Mouse (Mus musculus) intestine, embryonic 15.5 days (tissue): ENCODE data around the gene Traf3ip3. TPM values are rescaled to one million over a fixed set of nuclear protein-coding genes. Genes with fewer than 3 reads are reported as not detected.

ENCODE experiments used
- ATAC-seq: fragments of 200-750 bp; cut with Nextera tagmentation; 2 replicates; pipeline ENCODE4 v1.8.0; 2017; ENCODE audit warnings: moderate TSS enrichment, moderate library complexity
- H3K27ac ChIP-seq: fragments of 300-500 bp; sonication (generic); 2 replicates; pipeline ENCODE4 v1.5.1; 2015; ENCODE audit warnings: mild to moderate bottlenecking, inconsistent platforms
- H3K27me3 ChIP-seq: fragments of 300-500 bp; sonication (generic); replicated peaks from 2 replicates; pipeline ENCODE4 v1.6.1; 2015; ENCODE audit warnings: inconsistent platforms
- H3K36me3 ChIP-seq: fragments of 300-500 bp; sonication (generic); 2 replicates; pipeline ENCODE4 v1.6.1; 2015; ENCODE audit warnings: inconsistent platforms
- H3K4me1 ChIP-seq: fragments of 300-500 bp; sonication (generic); replicated peaks from 2 replicates; pipeline ENCODE4 v1.6.1; 2015; ENCODE audit warnings: inconsistent platforms
- H3K4me2 ChIP-seq: fragments of 300-500 bp; sonication (generic); replicated peaks from 2 replicates; pipeline ENCODE4 v1.6.1; 2015; ENCODE audit warnings: mild to moderate bottlenecking, inconsistent platforms
- H3K4me3 ChIP-seq: fragments of 300-500 bp; sonication (generic); replicated peaks from 2 replicates; pipeline ENCODE4 v1.5.1; 2015; ENCODE audit warnings: inconsistent platforms
- H3K9ac ChIP-seq: fragments of 300-500 bp; sonication (generic); 2 replicates; pipeline ENCODE4 v1.6.1; 2015; ENCODE audit warnings: inconsistent platforms
- H3K9me3 ChIP-seq: fragments of 300-500 bp; sonication (generic); 2 replicates; pipeline ENCODE4 v1.6.1; 2016; ENCODE audit warnings: inconsistent platforms
- WGBS: fragments of 180-500 bp; shearing (Covaris S2); methylation state at CpG from one replicate; pipeline ENCODE4 v1.1.7; 2015; 5-methylcytosine and 5-hydroxymethylcytosine counted together
- polyA plus RNA-seq: library from polyadenylated mRNA; unstranded; fragments of >200 nt; fragmentation: Nextera tagmentation; extraction: Ambion mirVana; gene quantifications from 2 replicates; pipeline ENCODE4 v1.2.1, GENCODE M21; 2015

Gene Traf3ip3
- polyA plus RNA-seq, 1 experiment from 2014 or later, result 3.8 TPM

DNA sequence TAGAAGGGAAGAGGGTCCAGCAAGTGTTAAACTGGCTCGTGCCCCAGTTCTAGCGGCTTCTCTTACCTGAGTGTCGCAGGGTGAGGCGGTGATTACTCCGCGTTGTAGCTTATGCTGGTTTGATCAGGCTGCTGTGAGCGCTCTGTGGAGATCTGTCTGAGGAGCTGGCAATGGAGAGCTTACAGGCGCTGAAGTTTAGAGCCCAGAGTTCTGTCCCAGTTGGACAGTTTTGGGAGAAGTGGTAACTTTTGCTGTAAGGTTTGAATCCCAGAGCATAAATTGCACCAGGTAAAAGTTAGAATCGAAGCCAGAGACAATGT is 27.7 kb downstream of the Traf3ip3 start:
- H3K9ac ChIP-seq, result peak overlapping the region; percentile 77
- WGBS, result 16% methylated on average over 9 of the region's 9 CpGs
- no peak for ATAC-seq
- H3K4me1 ChIP-seq, result peaks cover 24% of the 10 kb centered on the region
- peak overlapping the region; percentile 84 for H3K27ac ChIP-seq
- H3K36me3 ChIP-seq, result no peaks in the 10 kb centered on the region
- H3K9me3 ChIP-seq, result no peaks in the 10 kb centered on the region
- H3K4me3 ChIP-seq, result peak overlapping the region; percentile 62
- peak overlapping the region; percentile 74 for H3K4me2 ChIP-seq
- no peaks in the 10 kb centered on the region for H3K27me3 ChIP-seq

DNA sequence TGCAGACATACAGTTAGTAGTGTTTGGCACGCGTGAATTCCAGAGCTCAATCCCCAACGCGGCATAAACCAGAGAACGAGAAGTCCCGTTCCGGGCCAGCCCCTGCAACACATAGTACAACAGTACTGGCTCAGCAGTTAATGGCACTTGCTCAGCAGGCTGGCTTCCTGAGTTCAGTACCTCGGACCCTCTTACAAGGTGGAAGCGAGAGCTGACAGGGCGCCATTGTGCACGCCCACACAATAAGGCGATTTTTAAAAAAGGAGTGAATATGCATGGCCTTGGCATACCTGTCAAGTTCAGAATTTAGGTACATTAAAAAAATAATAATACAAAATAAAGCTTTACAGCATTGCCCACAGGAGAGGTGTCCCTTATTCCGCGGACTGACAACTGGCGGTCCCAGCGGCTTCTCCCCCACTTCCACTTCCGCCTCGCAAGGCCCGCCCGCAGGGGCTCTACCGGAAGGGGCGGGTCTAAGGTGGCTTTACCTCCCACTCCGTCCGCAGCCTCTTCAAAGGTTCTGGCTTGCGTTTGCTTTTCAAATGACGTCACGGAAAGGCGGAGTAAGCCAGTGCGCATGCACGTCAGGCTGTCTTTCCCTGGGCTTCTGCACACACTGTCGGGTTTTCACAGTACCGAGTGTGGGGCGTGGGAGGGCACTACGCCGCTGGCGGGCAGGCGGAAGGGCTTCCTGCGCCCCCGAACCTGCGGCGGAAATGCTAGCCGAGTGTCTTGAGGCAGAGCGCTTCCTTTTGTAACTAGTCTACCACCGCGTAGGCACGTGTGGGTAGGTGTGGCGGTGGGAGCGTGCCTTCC is 28.3 kb downstream of the Traf3ip3 start:
- H3K4me1 ChIP-seq, result peaks cover 24% of the 10 kb centered on the region
- no peaks in the 10 kb centered on the region for H3K36me3 ChIP-seq
- no peaks in the 10 kb centered on the region for H3K27me3 ChIP-seq
- H3K9me3 ChIP-seq, result no peaks in the 10 kb centered on the region
- H3K4me2 ChIP-seq, result peak overlapping the region; percentile 74
- H3K4me3 ChIP-seq, result peak overlapping the region; percentile 62
- WGBS, result under 1% methylated on average over 48 of the region's 48 CpGs
- peak overlapping the region; percentile 77 for H3K9ac ChIP-seq
- peak; percentile 97 for ATAC-seq
- H3K27ac ChIP-seq, result peak overlapping the region; percentile 84

DNA sequence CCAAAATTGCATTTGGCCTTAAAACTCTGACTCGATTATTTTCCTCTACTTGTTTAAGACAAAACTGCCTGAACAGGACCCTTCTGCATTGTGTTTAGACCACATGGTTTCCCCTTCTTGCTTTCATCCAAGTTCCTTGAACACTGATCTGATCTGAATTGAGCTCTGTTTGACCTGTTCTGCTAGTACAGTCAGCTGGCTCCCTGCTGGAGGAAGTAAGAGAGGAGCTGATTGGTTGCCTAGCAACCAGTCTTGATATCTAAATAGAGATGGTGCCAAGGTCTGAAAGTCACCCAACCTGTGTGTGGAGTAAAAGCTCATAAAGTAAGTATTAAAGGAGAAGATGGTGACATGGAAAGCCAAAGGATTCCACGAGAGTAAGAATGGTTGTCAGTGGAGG is 31.6 kb downstream of the Traf3ip3 start:
- Histone ChIP-seq H3K4me1 (peaks cover 22% of the 10 kb centered on the region), H3K27ac (no peak overlapping the region), H3K9ac (no peak overlapping the region), H3K9me3 (no peaks in the 10 kb centered on the region), H3K36me3 (no peaks in the 10 kb centered on the region), H3K4me2 (no peak overlapping the region), H3K27me3 (no peaks in the 10 kb centered on the region), H3K4me3 (no peak overlapping the region)
- 53% methylated on average over 2 of the region's 2 CpGs for WGBS
- peak; percentile 53 for ATAC-seq

DNA sequence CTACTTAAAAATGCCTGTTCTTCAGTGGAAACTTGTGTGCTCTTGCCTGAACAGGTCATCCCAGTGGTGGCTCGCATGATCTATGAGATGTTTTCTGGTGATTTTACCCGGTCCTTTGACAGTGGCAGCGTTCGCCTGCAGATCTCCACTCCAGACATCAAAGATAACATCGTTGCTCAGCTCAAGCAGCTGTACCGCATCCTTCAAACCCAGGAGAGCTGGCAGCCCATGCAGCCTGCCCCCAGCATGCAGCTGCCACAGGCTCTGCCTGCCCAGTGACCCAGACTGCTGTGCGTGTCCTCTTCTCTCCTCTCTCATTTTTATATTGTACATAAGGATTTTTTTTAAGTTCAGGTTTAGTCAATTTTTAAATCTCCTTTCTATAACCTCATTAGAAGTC is 32.3 kb downstream of the Traf3ip3 start:
- no peak overlapping the region for H3K27ac ChIP-seq
- no peak overlapping the region for H3K9ac ChIP-seq
- H3K36me3 ChIP-seq, result no peaks in the 10 kb centered on the region
- H3K4me3 ChIP-seq, result no peak overlapping the region
- no peak overlapping the region for H3K4me2 ChIP-seq
- no peaks in the 10 kb centered on the region for H3K9me3 ChIP-seq
- no peaks in the 10 kb centered on the region for H3K27me3 ChIP-seq
- 76% methylated on average over 7 of the region's 7 CpGs for WGBS
- no peak for ATAC-seq
- H3K4me1 ChIP-seq, result peaks cover 16% of the 10 kb centered on the region

DNA sequence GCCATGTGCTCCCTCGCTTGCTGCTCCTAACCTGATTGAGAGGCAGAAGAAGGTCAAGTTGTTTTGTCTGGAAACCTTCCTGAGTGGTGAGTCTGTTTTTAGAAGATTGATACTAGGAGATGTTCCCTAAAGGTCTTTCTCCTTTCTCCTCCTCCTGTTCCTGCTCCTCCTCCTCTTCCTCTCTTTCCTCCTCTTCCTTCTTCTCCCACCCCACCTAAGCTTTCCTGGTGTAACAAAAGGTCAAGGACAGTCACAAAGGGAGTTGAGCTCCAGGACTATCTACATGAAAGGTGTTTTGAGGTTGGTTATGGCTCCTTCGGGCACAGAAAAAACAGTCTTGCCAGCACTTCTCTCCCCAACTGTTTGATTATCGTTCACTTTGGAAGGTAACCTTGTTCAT is 33.8 kb downstream of the Traf3ip3 start, which contains the start of gene A130010J15Rik:
TSS of gene A130010J15Rik (plus strand) at position 301 of the 400 bp plus-strand sequence.
- Histone ChIP-seq H3K4me1 (peaks cover 12% of the 10 kb centered on the region), H3K4me3 (no peak within 1 kb of the TSS), H3K27ac (no peak within 1 kb of the TSS), H3K36me3 (no peaks in the 10 kb centered on the region), H3K27me3 (no peaks in the 10 kb centered on the region), H3K9me3 (no peaks in the 10 kb centered on the region), H3K9ac (no peak within 1 kb of the TSS), H3K4me2 (no peak within 1 kb of the TSS)
- 92% methylated on average over 3 of the region's 3 CpGs for WGBS
- ATAC-seq, result no peak

DNA sequence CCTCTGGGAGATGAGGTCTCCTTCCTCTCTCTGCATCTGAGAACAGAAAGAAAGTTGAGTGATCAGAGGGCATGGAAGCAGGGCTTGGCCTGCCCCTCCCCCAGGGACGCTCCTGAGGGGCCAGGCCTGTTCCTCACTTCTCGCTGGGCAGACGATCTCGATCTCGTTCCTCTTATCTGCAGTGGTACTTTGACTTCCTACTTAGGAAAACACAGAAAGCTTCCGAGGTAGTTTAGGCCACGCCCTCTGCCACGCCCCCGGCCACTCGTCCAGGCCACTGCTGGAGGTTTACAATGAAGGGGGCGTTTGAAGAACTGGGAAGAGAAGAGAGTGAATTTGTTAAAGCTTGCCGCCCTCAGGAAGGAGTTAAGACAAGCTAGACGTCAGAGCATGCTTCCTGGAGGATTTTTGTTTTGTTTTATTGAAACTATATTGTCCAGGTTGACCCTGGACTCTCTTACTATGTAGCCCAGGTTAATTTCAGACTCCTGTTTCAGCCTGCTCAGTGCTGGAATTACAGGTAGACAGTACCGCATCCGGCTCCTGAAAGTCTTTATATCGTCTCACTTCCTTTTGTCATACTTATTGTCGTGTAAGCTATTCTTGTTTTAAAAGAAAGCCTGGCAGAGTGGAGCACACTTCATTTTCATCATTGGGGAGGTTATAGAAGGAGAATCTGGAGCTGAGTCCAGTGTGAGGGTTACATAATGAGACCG is 41.0 kb downstream of the Traf3ip3 start:
- no peaks in the 10 kb centered on the region for H3K27me3 ChIP-seq
- peak overlapping the region; percentile 58 for H3K27ac ChIP-seq
- WGBS, result 12% methylated on average over 18 of the region's 18 CpGs
- ATAC-seq, result peak; percentile 90
- 0 out of 2 replicates have a peak overlapping the region, but pooled peaks have one; percentile 12 for H3K4me3 ChIP-seq
- H3K9me3 ChIP-seq, result no peaks in the 10 kb centered on the region
- H3K36me3 ChIP-seq, result no peaks in the 10 kb centered on the region
- H3K9ac ChIP-seq, result no peak overlapping the region
- peak overlapping the region; percentile 51 for H3K4me2 ChIP-seq
- peaks cover 13% of the 10 kb centered on the region for H3K4me1 ChIP-seq

DNA sequence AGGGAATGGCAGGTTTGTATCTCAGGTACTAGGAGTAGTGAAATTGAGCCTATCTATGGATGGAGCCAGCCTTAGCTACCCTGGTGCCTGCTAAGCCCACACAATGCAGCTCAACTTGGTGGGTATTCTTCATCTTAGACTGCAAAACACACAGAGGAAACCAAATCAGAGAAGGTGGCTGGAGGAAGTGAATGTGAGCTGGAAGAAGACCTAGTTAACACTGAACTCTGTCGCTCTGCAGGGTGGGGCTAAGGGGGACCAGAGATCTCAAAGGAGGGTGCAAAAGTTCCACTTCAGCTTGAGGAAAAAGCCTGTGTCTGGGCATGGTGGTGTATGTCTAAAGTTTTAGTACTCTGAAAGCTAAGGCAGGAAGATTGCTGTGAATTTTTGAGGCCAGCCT is 41.9 kb downstream of the Traf3ip3 start:
- WGBS, result 38% methylated on average over 1 of the region's 1 CpGs
- ATAC-seq, result peak; percentile 16; the same call in 1 of the 2 replicates
- H3K4me2 ChIP-seq, result peak overlapping the region; percentile 51

DNA sequence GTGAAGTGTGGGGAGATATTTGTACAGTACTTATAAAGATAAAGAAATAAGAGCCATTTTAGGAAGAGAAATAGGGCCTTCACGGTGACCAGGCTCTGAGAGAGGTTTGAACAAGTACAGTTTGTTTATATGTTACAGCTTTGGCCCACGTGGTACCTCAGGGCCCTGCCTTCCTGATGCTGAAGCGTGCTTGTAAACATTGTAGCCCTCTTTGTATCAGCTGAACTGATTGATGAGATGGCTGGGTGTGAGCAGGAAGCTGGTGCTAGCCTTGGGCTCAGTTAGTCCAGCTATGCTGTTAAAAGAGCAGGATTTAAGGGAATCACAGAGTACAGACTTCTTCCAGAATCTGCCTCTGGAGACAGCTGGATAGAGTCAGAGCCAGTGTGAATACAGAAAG is 42.3 kb downstream of the Traf3ip3 start:
- Histone ChIP-seq H3K4me1 (peaks cover 13% of the 10 kb centered on the region), H3K36me3 (no peaks in the 10 kb centered on the region), H3K4me2 (peak overlapping the region; percentile 51; the same call in 1 of the 2 replicates), H3K9ac (no peak overlapping the region), H3K27me3 (peaks cover 3% of the 10 kb centered on the region; the same call in 1 of the 2 replicates), H3K27ac (peak overlapping the region; percentile 58; the same call in 1 of the 2 replicates), H3K4me3 (no peak overlapping the region), H3K9me3 (no peaks in the 10 kb centered on the region)
- no peak for ATAC-seq
- WGBS, result 11% methylated on average over 3 of the region's 3 CpGs

More for the DNA sequence above, 41.9 kb downstream of the Traf3ip3 start:
- Histone ChIP-seq H3K9me3 (no peaks in the 10 kb centered on the region), H3K36me3 (no peaks in the 10 kb centered on the region), H3K27ac (peak overlapping the region; percentile 58), H3K27me3 (no peaks in the 10 kb centered on the region), H3K4me1 (peaks cover 13% of the 10 kb centered on the region), H3K9ac (no peak overlapping the region), H3K4me3 (no peak overlapping the region)

DNA sequence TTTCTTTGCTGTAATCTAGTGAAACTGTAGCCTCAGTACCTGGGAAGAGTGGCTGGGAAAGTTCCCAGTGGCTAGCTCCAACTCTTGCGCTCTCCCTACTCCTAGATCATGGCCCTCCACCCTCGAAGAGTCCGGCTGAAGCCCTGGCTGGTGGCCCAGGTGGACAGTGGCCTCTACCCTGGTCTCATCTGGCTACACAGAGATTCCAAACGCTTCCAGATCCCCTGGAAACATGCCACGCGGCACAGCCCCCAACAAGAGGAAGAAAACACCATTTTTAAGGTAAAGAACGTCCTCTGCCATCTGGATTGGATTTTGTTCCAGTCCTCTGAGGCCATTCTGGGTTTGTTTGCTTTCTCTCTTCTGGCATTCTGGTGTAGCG is 44.4 kb downstream of the Traf3ip3 start:
- 80% methylated on average over 8 of the region's 8 CpGs for WGBS
- peak overlapping the region; percentile 77 for H3K27ac ChIP-seq
- H3K9me3 ChIP-seq, result no peaks in the 10 kb centered on the region
- no peaks in the 10 kb centered on the region for H3K36me3 ChIP-seq
- peaks cover 15% of the 10 kb centered on the region for H3K27me3 ChIP-seq
- peaks cover 21% of the 10 kb centered on the region for H3K4me1 ChIP-seq
- peak overlapping the region; percentile 1; the same call in 1 of the 2 replicates for H3K9ac ChIP-seq
- H3K4me2 ChIP-seq, result peak overlapping the region; percentile 66
- H3K4me3 ChIP-seq, result peak overlapping the region; percentile 10
- no peak for ATAC-seq

DNA sequence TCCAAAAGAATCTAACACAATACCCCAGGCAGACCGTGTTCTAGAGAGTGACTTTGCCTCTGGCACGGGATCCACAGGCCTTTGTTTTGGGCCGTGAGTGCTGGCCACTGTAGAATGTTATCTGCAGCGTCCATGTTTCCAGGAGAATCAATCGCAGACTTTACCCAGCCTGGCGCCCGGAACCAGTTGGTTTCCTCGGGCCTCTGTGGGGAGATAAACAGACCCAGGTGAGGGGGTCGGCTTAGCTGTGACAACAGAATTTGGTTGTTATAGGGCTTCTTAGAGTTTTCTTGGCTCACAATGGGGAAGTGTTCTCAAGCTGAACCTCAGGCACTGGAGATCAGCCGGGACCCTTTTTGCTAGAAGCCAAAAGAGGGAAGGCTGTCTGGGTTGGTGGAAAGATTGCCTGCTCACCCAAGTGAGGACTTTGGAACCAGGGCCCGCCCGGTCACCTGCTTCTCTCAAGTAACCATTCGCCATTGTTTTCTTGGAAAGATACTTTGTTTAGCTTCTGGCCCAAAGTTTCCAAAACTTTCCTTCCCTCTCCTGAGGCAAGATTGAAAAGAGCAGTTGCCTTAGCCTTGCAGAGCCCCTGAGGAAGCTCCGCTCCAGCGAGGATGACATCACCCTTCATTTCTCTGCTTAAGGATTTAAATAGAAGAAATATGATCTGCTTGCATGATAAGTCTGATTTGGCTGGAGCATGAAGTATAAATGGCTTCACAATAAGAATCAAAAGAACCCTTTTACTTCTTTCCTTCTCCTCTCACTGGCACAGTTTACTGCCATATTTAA is 45.0 kb downstream of the Traf3ip3 start:
- H3K27me3 ChIP-seq, result peaks cover 15% of the 10 kb centered on the region
- H3K4me1 ChIP-seq, result peaks cover 22% of the 10 kb centered on the region
- peak overlapping the region; percentile 10 for H3K4me3 ChIP-seq
- WGBS, result 49% methylated on average over 15 of the region's 15 CpGs
- no peak for ATAC-seq
- H3K27ac ChIP-seq, result peak overlapping the region; percentile 77
- no peak overlapping the region for H3K9ac ChIP-seq
- no peaks in the 10 kb centered on the region for H3K9me3 ChIP-seq
- no peaks in the 10 kb centered on the region for H3K36me3 ChIP-seq
- peak overlapping the region; percentile 66 for H3K4me2 ChIP-seq

DNA sequence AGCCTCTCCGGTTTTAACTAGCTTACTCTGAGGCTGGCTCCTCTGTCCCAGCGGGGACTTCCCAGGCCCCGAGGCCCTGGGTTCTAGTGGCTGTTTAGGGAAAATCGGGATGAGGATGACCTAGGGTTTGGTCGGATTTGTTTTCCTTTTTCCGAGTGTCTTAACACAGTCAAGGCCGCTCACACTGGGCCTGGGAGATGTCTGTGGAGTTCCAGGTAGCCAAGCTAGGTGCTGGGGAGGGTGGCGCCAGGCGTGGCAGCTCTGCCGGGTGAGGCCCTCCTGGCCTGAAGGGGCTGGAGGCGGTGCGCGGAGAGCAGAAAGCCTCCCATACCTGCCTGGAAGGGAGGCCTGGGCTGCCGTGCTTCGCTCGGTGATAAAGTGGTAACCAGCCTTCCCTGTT is 47.9 kb downstream of the Traf3ip3 start:
- ATAC-seq, result peak; percentile 66
- WGBS, result 33% methylated on average over 16 of the region's 16 CpGs
- H3K27me3 ChIP-seq, result peaks cover 15% of the 10 kb centered on the region

DNA sequence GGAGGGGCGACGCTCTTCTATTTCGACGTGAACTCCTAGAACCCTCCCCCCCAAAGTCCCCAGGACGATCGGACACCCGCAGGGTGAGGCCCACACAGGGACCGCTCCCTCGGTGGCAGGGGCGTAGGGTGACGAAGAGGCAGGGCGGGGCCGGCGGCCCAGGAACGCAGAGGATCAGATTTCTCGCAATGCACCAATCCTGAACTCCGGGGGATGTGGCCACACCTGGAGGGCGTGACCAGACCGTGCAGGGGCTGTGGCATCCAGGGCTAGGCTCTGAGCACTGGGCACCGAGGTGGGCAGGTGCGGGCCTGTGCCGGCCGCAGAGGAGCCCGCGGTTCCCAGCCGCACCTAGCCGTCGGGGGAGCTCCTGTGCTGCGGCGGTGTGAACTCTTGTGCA is 48.6 kb downstream of the Traf3ip3 start, which contains the start of gene Irf6:
TSS of gene Irf6 (plus strand) at position 240 of the 400 bp plus-strand sequence.
- no peaks in the 10 kb centered on the region for H3K9me3 ChIP-seq
- peaks cover 11% of the 10 kb centered on the region for H3K4me1 ChIP-seq
- peak within 1 kb of the TSS; percentile 75 for H3K27ac ChIP-seq
- peak within 1 kb of the TSS; percentile 52 for H3K4me3 ChIP-seq
- WGBS, result 2% methylated on average over 30 of the region's 30 CpGs
- peak within 1 kb of the TSS; percentile 66 for H3K4me2 ChIP-seq
- peak within 1 kb of the TSS; percentile 64 for H3K9ac ChIP-seq
- no peaks in the 10 kb centered on the region for H3K36me3 ChIP-seq
- H3K27me3 ChIP-seq, result peaks cover 15% of the 10 kb centered on the region
- peak; percentile 96 for ATAC-seq

More for the DNA sequence above, 47.9 kb downstream of the Traf3ip3 start:
- Histone ChIP-seq H3K4me1 (peaks cover 11% of the 10 kb centered on the region), H3K9me3 (no peaks in the 10 kb centered on the region), H3K4me2 (peak overlapping the region; percentile 66), H3K27ac (peak overlapping the region; percentile 75), H3K4me3 (peak overlapping the region; percentile 52), H3K9ac (peak overlapping the region; percentile 64), H3K36me3 (no peaks in the 10 kb centered on the region)
